Mouse (Mus musculus) B cell, adult 62 days (primary cell): ENCODE measurements around the gene Six3. TPM values are rescaled to one million over a fixed set of nuclear protein-coding genes. Genes with fewer than 3 reads are reported as not detected.

Experiments used
- total RNA-seq: library from RNA; stranded (reverse); gene quantifications from 4 replicates; pipeline ENCODE4 v1.2.4, GENCODE M21; 2023

Gene Six3
- not detected in 4 replicates for total RNA-seq

DNA sequence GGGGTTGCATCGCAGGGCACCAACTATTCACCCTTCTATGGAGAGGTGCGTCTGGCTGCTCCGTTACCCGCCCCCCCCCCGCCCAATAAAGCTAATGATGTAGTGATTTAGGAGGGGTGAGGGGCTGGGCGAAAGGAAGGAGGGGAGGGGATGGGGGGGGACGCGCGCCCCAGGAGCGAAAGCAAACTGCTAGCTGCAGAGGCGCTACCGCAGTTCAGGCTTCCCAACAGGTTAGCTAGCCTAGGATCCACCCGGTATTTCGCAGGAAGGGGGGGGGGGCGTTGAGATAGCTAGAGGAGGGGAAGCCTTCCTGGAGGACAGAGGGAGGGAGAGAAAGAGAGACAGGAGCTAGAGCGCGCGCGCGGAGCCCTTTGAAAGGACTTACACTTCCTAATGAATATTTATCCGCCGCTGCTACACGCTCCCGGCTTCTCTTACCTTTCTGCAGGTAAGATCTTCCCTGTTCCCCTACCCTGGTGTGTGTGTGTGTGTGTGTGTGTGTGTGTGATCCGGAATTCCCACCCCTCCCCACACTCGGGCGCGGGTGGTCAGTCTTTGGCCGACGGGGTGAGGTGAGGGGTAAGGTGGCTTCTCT lies at the start of gene Six3:
Six3 (plus strand) TSS at position 343 of the 595 bp plus-strand sequence.

Other genes starting within 250 kb of the Six3 start
- not detected in 4 replicates for gene Six2, start 74.7 kb downstream of the Six3 start, total RNA-seq